Mouse (Mus musculus) CD4-positive naive resting alpha-beta T cell, adult 57 days (primary cell): ENCODE results near the gene Mgarp. TPM values are rescaled to one million over a fixed set of nuclear protein-coding genes. Genes with fewer than 3 reads are reported as not detected.

Experiments
- total RNA-seq: library from RNA; stranded (reverse); gene quantifications from one replicate; pipeline ENCODE4 v1.2.4, GENCODE M21; 2023

Mgarp gene
- total RNA-seq = not detected

GRCm38 (mm10) chr3:51396219-51397068 is at the start of gene Mgarp:
Gene Mgarp (minus strand): TSS chr3:51396738.

GRCm38 (mm10) chr3:51415098-51416072 is 18.8 kb upstream of the Mgarp start, which contains the start of gene Naa15:
Gene Naa15 (plus strand): TSS chr3:51415148.

GRCm38 (mm10) chr3:51408561-51409183 is 12.1 kb upstream of the Mgarp start, which contains the start of gene Ndufc1:
Gene Ndufc1 (minus strand): TSS chr3:51408988.

GRCm38 (mm10) chr3:51340552-51341267 is 55.8 kb downstream of the Mgarp start, which contains the start of gene Elf2:
Gene Elf2 (minus strand): TSS chr3:51340663.

Other genes with a start within 250 kb of the Mgarp start
- 6.6 TPM for gene Noct, start 172.3 kb downstream of the Mgarp start, total RNA-seq
- gene Elf2, start 56.1 kb downstream of the Mgarp start, total RNA-seq = 156 TPM
- gene Ndufc1, start 12.2 kb upstream of the Mgarp start, total RNA-seq = 58.3 TPM
- gene Naa15, start 18.4 kb upstream of the Mgarp start, total RNA-seq = 112 TPM
- 38.5 TPM for gene Rab33b, start 87.2 kb upstream of the Mgarp start, total RNA-seq
- 74.1 TPM for gene Setd7, start 164.1 kb upstream of the Mgarp start, total RNA-seq